Mouse (Mus musculus): ENCODE data around the gene Cradd.

DNA sequence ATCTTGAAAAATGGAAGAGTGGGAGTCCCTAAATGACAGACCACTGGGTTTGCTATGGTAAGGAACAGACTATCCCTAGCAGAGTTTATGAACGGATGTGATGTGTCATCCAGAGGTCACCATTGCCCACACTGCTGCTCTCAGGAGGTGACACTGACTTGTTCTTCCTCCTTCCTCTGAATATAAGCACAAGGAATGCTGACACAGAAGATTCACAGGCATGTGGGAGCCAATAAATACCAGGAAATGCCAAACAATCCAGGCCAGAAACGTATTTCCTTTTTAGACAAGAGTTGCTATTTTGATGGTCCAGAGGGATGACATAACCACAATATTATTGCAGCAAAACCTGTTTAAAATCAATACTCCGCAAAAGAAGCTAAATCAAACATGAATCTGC is 91.4 kb downstream of the Cradd start:
- TF ChIP-seq POLR2A (IDR thresholded peaks at IDR 0.05; ENCODE audit: low read depth, low read length) (no peak), CTCF (IDR thresholded peaks at IDR 0.05; ENCODE audit: extremely low read depth, insufficient read length, insufficient replicate concordance, low read depth, low read length) (no peak)

All from small intestine, adult 2 months (tissue).